Mouse (Mus musculus): ENCODE results near the gene Rnf181. TPM values are rescaled to one million over a fixed set of nuclear protein-coding genes. Genes with fewer than 3 reads are reported as not detected.

Rnf181 gene
- polyA plus RNA-seq, 1 experiment from 2014 or later: 86.5 TPM

DNA sequence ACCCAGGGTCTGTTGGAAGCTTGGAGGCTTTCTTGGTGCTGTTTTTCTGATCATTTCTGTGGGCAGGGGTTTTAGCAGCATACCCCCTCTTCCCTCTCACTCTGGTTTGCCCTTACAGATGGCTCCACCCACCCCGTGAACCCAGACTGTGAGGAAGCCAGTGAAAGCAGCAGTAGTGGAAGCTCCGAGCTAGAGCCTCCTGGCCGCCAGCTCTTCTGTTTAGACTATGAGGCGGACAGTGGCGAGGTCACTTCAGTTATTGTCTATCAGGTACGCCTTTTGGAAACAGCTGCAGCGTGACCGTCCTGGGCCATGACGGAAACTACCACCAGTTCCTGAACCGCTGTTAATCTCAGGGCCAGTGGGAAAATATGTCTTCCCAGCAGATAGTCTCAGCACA lies 18.3 kb downstream of the Rnf181 start:
- ATAC-seq (ENCODE audit: low read depth): no peak
- Histone ChIP-seq H3K4me2 (ENCODE audit: low read depth, low read length) (peak overlapping the region; percentile 88), H3K9ac (ENCODE audit: low read depth, low read length) (peak overlapping the region; percentile 94)

DNA sequence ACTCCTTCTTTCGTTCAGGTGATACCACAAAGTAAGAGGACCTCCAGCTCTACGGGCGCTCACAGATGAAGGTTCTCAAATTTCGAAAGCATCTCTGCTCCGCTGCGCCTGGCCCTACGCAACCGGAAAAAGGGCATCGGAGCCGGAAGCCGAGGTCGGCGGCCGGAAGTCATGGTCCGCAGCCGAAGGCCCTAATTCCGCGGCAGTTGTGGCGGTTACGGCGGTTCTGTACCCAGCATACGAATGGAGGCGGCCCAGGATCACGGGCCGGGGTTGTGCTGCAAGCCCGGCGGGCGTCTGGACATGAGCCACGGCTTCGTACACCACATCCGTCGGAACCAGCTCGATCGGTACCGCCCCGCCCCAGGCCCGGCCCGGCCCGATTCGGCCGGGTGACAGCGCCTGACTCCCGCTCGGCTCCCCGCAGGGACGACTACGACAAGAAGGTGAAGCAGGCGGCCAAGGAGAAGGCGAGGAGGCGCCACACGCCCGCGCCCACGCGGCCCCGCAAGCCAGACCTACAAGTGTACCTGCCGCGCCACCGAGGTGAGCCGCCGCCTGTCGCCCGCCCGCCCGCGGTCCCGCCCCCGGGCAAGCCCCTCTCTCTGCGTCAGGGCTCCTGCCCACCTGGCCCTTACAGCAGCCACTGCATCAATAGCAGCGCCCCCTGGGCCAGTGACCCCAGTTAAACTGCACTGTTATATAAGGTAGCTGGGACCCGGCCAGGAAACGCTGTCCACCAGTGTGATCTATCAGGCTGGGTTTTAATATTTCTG lies 19.4 kb downstream of the Rnf181 start, which contains the start of gene 0610030E20Rik:
TSS of gene 0610030E20Rik (plus strand) at position 152 of the 776 bp plus-strand sequence.
- peak; percentile 70 for ATAC-seq (ENCODE audit: low read depth)
- peaks cover 53% of the 10 kb centered on the region for H3K4me1 ChIP-seq (ENCODE audit: control insufficient read depth, low read depth, low read length)
- no peaks in the 10 kb centered on the region for H3K27me3 ChIP-seq (ENCODE audit: control insufficient read depth, insufficient read depth, low read depth, low read length)
- peak within 1 kb of the TSS; percentile 94 for H3K27ac ChIP-seq (ENCODE audit: low read length)
- H3K36me3 ChIP-seq (ENCODE audit: control insufficient read depth, insufficient read depth): peaks cover 9% of the 10 kb centered on the region
- under 1% methylated on average over 72 of the region's 72 CpGs for WGBS (ENCODE audit: insufficient replicate concordance)
- peak within 1 kb of the TSS; percentile 88 for H3K4me3 ChIP-seq (ENCODE audit: low read depth, low read length)
- H3K9me3 ChIP-seq (replicated peaks; ENCODE audit: control insufficient read depth, low read length): no peaks in the 10 kb centered on the region
- H3K4me2 ChIP-seq (ENCODE audit: low read depth, low read length): peak within 1 kb of the TSS; percentile 88
- peak within 1 kb of the TSS; percentile 94 for H3K9ac ChIP-seq (ENCODE audit: low read depth, low read length)

More for the DNA sequence above, 18.3 kb downstream of the Rnf181 start:
- H3K9me3 ChIP-seq (replicated peaks; ENCODE audit: control insufficient read depth, low read length): no peaks in the 10 kb centered on the region
- H3K4me3 ChIP-seq (ENCODE audit: low read depth, low read length): peak overlapping the region; percentile 88
- 62% methylated on average over 10 of the region's 10 CpGs for WGBS (ENCODE audit: insufficient replicate concordance)
- H3K27ac ChIP-seq (ENCODE audit: low read length): peak overlapping the region; percentile 94; the same call in 1 of the 2 replicates
- H3K36me3 ChIP-seq (ENCODE audit: control insufficient read depth, insufficient read depth): peaks cover 9% of the 10 kb centered on the region
- H3K4me1 ChIP-seq (ENCODE audit: control insufficient read depth, low read depth, low read length): peaks cover 54% of the 10 kb centered on the region
- peaks cover under 1% of the 10 kb centered on the region; the same call in 1 of the 2 replicates for H3K27me3 ChIP-seq (ENCODE audit: control insufficient read depth, insufficient read depth, low read depth, low read length)

DNA sequence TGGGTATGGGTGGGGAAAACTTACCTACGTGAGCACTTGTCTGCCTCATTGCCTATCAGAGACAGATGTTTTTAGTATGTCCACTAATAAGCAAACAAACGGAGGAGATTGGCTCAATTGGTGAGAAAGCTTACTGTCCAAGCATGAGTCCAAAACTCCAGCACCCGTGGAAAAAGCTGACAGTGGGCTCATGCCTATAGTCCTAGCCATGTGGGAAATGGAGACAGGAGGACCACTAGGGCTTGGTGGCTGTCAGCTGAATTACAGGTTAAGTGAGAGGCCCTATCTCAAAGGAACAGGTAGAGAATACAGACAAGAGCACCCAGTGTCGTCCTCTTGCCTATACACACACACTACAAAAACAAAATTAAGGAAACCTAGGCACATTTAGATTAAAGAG lies 20.5 kb downstream of the Rnf181 start:
- Histone ChIP-seq H3K4me3 (ENCODE audit: low read depth, low read length) (no peak overlapping the region), H3K4me2 (ENCODE audit: low read depth, low read length) (peak overlapping the region; percentile 88)
- 60% methylated on average over 4 of the region's 4 CpGs for WGBS (ENCODE audit: insufficient replicate concordance)

DNA sequence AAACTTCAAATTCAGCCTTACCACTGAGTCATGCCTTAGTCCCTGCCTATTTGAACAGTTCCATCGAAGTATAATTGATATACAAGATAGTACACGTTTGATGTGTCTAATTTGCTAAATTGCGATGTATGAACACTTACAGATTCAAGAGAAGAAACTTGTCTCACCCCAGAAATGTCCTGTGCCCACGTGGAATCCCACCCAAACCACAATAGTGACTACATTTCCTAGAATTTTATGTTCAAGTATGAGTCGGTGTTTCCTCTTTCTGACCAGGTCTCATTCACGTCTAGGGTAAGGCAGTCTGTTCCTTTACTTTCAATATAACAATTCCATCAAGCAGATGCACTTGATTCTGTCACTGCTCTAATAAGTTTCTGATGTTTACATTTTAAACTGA lies 21.1 kb downstream of the Rnf181 start:
- Histone ChIP-seq H3K9ac (ENCODE audit: low read depth, low read length) (peak overlapping the region; percentile 95), H3K27ac (ENCODE audit: low read length) (peak overlapping the region; percentile 94), H3K4me2 (ENCODE audit: low read depth, low read length) (peak overlapping the region; percentile 97), H3K4me1 (ENCODE audit: control insufficient read depth, low read depth, low read length) (peaks cover 46% of the 10 kb centered on the region), H3K9me3 (replicated peaks; ENCODE audit: control insufficient read depth, low read length) (no peaks in the 10 kb centered on the region), H3K27me3 (ENCODE audit: control insufficient read depth, insufficient read depth, low read depth, low read length) (no peaks in the 10 kb centered on the region), H3K4me3 (ENCODE audit: low read depth, low read length) (peak overlapping the region; percentile 92), H3K36me3 (ENCODE audit: control insufficient read depth, insufficient read depth) (peaks cover 7% of the 10 kb centered on the region)
- 13% methylated on average over 6 of the region's 6 CpGs for WGBS (ENCODE audit: insufficient replicate concordance)
- no peak for ATAC-seq (ENCODE audit: low read depth)

More for the DNA sequence above, 20.5 kb downstream of the Rnf181 start:
- Histone ChIP-seq H3K9me3 (replicated peaks; ENCODE audit: control insufficient read depth, low read length) (no peaks in the 10 kb centered on the region), H3K36me3 (ENCODE audit: control insufficient read depth, insufficient read depth) (peaks cover 9% of the 10 kb centered on the region), H3K27me3 (ENCODE audit: control insufficient read depth, insufficient read depth, low read depth, low read length) (no peaks in the 10 kb centered on the region), H3K4me1 (ENCODE audit: control insufficient read depth, low read depth, low read length) (peaks cover 46% of the 10 kb centered on the region), H3K27ac (ENCODE audit: low read length) (peak overlapping the region; percentile 94), H3K9ac (ENCODE audit: low read depth, low read length) (peak overlapping the region; percentile 17; the same call in 1 of the 2 replicates)
- ATAC-seq (ENCODE audit: low read depth): no peak

DNA sequence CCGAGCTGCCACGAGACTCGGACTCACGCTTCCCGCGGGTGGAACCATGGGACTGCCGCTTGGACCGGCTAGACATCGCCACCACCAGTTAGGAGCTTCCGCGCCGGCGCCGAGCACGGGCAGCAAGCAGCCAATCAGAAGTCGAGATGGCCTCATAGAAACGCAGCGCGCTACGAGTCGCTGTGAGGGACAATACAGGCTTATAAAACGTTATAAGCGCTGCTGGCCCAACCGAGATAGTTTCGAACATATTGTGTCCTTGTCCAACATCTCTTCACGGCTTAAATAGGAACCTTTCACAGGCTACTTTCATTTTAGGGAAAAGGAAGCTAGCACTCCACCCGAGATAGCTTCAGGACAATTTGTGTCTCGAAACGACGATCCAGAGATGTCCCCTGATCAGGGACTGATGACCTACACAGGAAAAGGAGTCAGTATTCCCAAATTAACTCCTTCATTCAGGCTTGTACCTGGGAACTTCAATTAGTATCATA lies 21.6 kb downstream of the Rnf181 start, which contains the start of gene Usp39:
TSS of gene Usp39 (minus strand) at position 111 of the 494 bp plus-strand sequence.
- Histone ChIP-seq H3K27me3 (ENCODE audit: control insufficient read depth, insufficient read depth, low read depth, low read length) (no peaks in the 10 kb centered on the region), H3K9me3 (replicated peaks; ENCODE audit: control insufficient read depth, low read length) (no peaks in the 10 kb centered on the region), H3K27ac (ENCODE audit: low read length) (peak within 1 kb of the TSS; percentile 94), H3K9ac (ENCODE audit: low read depth, low read length) (peak within 1 kb of the TSS; percentile 95), H3K4me2 (ENCODE audit: low read depth, low read length) (peak within 1 kb of the TSS; percentile 97), H3K4me3 (ENCODE audit: low read depth, low read length) (peak within 1 kb of the TSS; percentile 92), H3K36me3 (ENCODE audit: control insufficient read depth, insufficient read depth) (peaks cover 2% of the 10 kb centered on the region), H3K4me1 (ENCODE audit: control insufficient read depth, low read depth, low read length) (peaks cover 43% of the 10 kb centered on the region)
- WGBS (ENCODE audit: insufficient replicate concordance): under 1% methylated on average over 30 of the region's 30 CpGs
- peak; percentile 84 for ATAC-seq (ENCODE audit: low read depth)

DNA sequence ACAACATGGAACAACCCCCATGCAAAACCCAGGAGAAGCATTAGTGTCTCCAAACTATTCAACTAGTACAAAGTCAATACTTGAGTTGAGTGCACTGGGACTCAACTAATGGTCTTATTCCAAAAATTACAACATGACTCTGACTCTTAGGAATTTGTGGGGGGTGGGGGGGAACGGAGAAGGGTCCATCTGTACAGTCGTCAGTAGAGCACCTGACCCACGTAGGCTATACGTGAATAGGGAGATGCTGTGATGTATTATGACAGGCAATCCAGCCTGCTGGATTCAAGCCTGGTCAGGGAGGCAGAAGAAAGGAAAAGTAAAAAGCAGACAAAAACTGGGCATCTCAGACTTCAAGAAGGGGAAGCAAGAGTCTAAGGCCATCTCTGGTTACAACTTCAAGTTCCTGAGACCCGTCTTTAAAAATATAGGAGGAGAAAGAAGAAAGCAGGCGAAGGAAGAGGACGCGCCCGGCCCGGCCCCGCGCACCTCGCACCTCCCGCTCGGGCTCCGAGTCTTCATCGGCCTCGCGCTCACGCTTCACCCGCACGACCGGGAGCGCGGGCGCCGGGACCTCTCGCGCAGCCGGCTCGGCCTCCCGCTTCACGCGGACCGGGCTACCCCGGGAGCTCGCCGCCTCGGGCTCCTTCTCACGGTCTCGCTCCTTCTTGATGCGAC lies 22.2 kb downstream of the Rnf181 start:
- Histone ChIP-seq H3K4me2 (ENCODE audit: low read depth, low read length) (peak overlapping the region; percentile 97), H3K36me3 (ENCODE audit: control insufficient read depth, insufficient read depth) (peaks cover 4% of the 10 kb centered on the region), H3K9me3 (replicated peaks; ENCODE audit: control insufficient read depth, low read length) (no peaks in the 10 kb centered on the region), H3K27me3 (ENCODE audit: control insufficient read depth, insufficient read depth, low read depth, low read length) (no peaks in the 10 kb centered on the region), H3K9ac (ENCODE audit: low read depth, low read length) (peak overlapping the region; percentile 95), H3K27ac (ENCODE audit: low read length) (peak overlapping the region; percentile 94), H3K4me1 (ENCODE audit: control insufficient read depth, low read depth, low read length) (peaks cover 43% of the 10 kb centered on the region), H3K4me3 (ENCODE audit: low read depth, low read length) (peak overlapping the region; percentile 92)
- WGBS (ENCODE audit: insufficient replicate concordance): under 1% methylated on average over 42 of the region's 42 CpGs
- peak; percentile 62 for ATAC-seq (ENCODE audit: low read depth)

DNA sequence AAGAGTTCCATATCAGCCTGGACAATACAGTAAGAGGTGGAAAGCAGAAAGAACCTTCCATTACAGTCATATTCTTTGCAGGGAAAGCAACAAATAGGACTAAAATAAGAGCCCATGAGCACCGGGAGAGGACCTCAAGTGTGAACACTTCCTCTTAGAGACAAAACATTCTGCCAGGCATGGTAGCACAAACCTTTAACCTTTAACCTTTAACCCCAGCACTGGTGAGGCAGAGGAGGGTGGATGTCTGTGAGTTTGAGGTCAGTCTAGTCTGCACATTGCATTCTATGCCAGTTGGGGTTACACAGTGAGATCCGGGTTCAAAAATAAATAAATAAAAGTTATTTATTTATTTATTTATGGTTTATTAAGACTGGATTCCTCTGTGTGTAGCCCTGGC lies 26.3 kb downstream of the Rnf181 start:
- peaks cover 35% of the 10 kb centered on the region for H3K36me3 ChIP-seq (ENCODE audit: control insufficient read depth, insufficient read depth)
- H3K27ac ChIP-seq (ENCODE audit: low read length): no peak overlapping the region
- no peak for ATAC-seq (ENCODE audit: low read depth)
- WGBS (ENCODE audit: insufficient replicate concordance): 56% methylated on average over 2 of the region's 2 CpGs
- no peak overlapping the region for H3K4me2 ChIP-seq (ENCODE audit: low read depth, low read length)
- no peaks in the 10 kb centered on the region for H3K27me3 ChIP-seq (ENCODE audit: control insufficient read depth, insufficient read depth, low read depth, low read length)
- H3K9ac ChIP-seq (ENCODE audit: low read depth, low read length): no peak overlapping the region
- no peaks in the 10 kb centered on the region for H3K9me3 ChIP-seq (replicated peaks; ENCODE audit: control insufficient read depth, low read length)
- peaks cover 15% of the 10 kb centered on the region for H3K4me1 ChIP-seq (ENCODE audit: control insufficient read depth, low read depth, low read length)
- H3K4me3 ChIP-seq (ENCODE audit: low read depth, low read length): no peak overlapping the region

DNA sequence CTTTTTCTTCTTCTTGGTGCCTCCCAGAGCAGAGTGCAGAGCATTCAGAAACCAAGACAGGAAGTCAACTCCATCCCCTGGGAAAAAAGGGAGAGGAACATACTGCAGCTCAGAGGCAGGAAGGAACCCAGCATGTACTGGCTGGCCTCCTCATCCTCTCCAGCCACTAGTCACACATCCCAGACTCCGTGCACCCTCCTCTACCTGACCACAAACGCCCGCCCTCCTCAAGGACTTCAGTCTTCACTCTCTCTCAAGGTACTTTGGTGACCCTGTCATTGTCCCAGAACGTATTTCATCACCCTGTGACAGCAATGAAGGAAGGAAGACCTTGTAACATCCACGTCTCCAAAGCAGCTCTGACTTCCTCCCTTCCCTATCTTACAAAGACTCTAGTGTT lies 33.6 kb downstream of the Rnf181 start:
- Histone ChIP-seq H3K4me2 (ENCODE audit: low read depth, low read length) (no peak overlapping the region), H3K36me3 (ENCODE audit: control insufficient read depth, insufficient read depth) (peaks cover 63% of the 10 kb centered on the region), H3K27me3 (ENCODE audit: control insufficient read depth, insufficient read depth, low read depth, low read length) (no peaks in the 10 kb centered on the region), H3K9ac (ENCODE audit: low read depth, low read length) (no peak overlapping the region), H3K9me3 (replicated peaks; ENCODE audit: control insufficient read depth, low read length) (no peaks in the 10 kb centered on the region), H3K4me3 (ENCODE audit: low read depth, low read length) (no peak overlapping the region), H3K4me1 (ENCODE audit: control insufficient read depth, low read depth, low read length) (no peaks in the 10 kb centered on the region), H3K27ac (ENCODE audit: low read length) (no peak overlapping the region)
- ATAC-seq (ENCODE audit: low read depth): peak; percentile 53; the same call in 1 of the 2 replicates
- 65% methylated on average over 5 of the region's 5 CpGs for WGBS (ENCODE audit: insufficient replicate concordance)
